Mouse (Mus musculus) heart, embryonic 15.5 days (tissue): ENCODE results near the gene Rnase11. TPM values are rescaled to one million over a fixed set of nuclear protein-coding genes. Genes with fewer than 3 reads are reported as not detected.

Source experiments
- ATAC-seq: fragments of 200-750 bp; cut with Nextera tagmentation; replicated peaks from 2 replicates; pipeline ENCODE4 v1.8.0; 2017; ENCODE audit warnings: low read depth, moderate TSS enrichment; ENCODE audit not compliant: insufficient number of reproducible peaks, insufficient read depth, low FRiP score
- H3K27ac ChIP-seq: fragments of 300-500 bp; sonication (generic); 2 replicates; pipeline ENCODE4 v1.5.1; 2015; ENCODE audit warnings: mild to moderate bottlenecking, inconsistent platforms
- H3K27me3 ChIP-seq: fragments of 300-500 bp; sonication (generic); 2 replicates; pipeline ENCODE4 v1.6.1; 2015; ENCODE audit warnings: inconsistent platforms
- H3K36me3 ChIP-seq: fragments of 300-500 bp; sonication (generic); 2 replicates; pipeline ENCODE4 v1.6.1; 2015; ENCODE audit warnings: mild to moderate bottlenecking, inconsistent platforms
- H3K4me1 ChIP-seq: fragments of 300-500 bp; sonication (generic); replicated peaks from 2 replicates; pipeline ENCODE4 v1.6.1; 2015; ENCODE audit warnings: inconsistent platforms
- H3K4me2 ChIP-seq: fragments of 300-500 bp; sonication (generic); 2 replicates; pipeline ENCODE4 v1.6.1; 2015; ENCODE audit warnings: inconsistent platforms, mild to moderate bottlenecking, moderate library complexity
- H3K4me3 ChIP-seq: fragments of 300-500 bp; sonication (generic); 2 replicates; pipeline ENCODE4 v1.5.1; 2015; ENCODE audit warnings: mild to moderate bottlenecking, inconsistent platforms
- H3K9ac ChIP-seq: fragments of 300-500 bp; sonication (generic); 2 replicates; pipeline ENCODE4 v1.6.1; 2015; ENCODE audit warnings: mild to moderate bottlenecking, inconsistent platforms
- H3K9me3 ChIP-seq: fragments of 300-500 bp; sonication (generic); replicated peaks from 2 replicates; pipeline ENCODE4 v1.6.1; 2016; ENCODE audit warnings: inconsistent platforms
- WGBS: fragments of 180-500 bp; shearing (Covaris S2); methylation state at CpG from one replicate; pipeline ENCODE4 v1.1.7; 2015; ENCODE audit warnings: mixed read lengths; 5-methylcytosine and 5-hydroxymethylcytosine counted together
- polyA plus RNA-seq: library from polyadenylated mRNA; unstranded; fragments of >200 nt; fragmentation: Nextera tagmentation; extraction: Ambion mirVana; gene quantifications from 2 replicates; pipeline ENCODE4 v1.2.1, GENCODE M21; 2015

Gene Rnase11
- polyA plus RNA-seq, 1 experiment from 2014 or later: not detected

DNA sequence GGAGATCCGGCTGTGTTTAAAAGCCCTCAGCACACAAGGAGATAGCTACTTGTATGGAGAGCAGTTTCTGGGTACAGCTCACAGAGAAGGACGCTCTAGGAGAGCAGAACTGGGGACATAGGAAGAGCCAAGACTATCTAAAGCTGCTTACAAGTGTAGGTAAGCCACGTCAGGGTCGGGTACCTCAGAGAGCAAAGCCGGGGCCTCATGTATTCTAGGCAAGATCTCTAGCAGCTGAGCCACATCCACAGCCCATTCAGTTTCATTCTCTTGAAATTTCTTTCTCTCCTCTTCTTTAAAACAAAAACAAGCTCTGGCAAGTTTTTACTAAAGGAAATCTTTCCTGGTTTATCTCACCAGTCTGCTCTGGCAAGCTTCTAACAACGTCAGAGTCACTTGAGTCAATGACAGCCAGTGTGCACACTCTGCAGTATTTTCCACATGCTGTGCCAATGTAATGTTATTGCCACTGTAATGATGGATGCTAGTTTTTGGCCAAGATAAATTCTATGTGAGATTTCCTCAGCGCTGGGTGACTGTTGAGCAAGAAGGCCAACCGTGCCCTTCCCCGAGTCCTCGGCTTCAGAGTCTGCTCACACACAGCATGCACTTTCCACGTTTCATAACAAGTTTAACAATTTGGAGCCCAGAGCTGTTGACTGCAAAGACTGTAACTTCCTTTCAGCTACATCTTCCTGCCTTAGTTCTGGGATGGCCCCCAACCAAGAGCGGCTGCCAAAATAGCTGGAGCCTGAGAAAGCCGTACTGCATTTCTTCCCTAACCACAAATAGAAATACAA lies 41.8 kb downstream of the Rnase11 start:
- 26% methylated on average over 13 of the region's 13 CpGs for WGBS
- H3K27ac ChIP-seq: peak overlapping the region; percentile 91
- ATAC-seq: peak; percentile 94
- H3K27me3 ChIP-seq: no peaks in the 10 kb centered on the region
- H3K9me3 ChIP-seq: no peaks in the 10 kb centered on the region
- H3K4me2 ChIP-seq: peak overlapping the region; percentile 25
- peaks cover 22% of the 10 kb centered on the region for H3K4me1 ChIP-seq
- H3K9ac ChIP-seq: no peak overlapping the region
- no peak overlapping the region for H3K4me3 ChIP-seq
- no peaks in the 10 kb centered on the region for H3K36me3 ChIP-seq

DNA sequence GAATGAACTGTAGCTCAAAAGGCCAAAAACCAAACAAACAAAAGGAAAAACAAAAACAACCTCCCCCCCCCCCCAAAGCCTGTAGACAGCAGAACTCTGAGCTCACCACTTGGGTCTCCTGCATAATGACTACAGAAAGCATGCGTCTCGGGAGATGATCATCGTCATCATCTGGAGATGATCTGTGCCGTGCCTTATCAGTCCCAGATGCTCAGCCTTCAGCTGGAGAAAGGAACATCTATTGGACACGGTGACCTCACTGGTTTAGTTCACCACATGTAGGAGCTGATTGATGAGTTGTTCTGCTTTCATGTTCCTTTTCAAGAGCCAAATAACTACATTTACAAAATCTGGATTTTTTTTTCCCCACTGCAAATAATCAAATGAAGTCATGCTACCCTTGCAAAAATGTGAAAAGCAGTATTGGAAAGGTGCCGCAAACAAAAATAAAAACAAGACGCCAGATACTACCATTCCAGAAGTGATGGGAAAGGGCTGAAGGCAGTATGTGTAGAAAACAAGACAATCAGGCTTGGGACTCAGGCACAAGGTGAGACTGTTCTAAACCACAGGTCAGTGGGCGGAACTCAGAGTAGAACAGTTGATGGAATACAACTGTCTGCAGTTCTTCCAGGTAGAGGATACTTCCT lies 42.7 kb downstream of the Rnase11 start, which contains the start of gene Rnase10:
Gene Rnase10 (plus strand): TSS at position 600 of the 650 bp plus-strand sequence.
- Histone ChIP-seq H3K27ac (peak within 1 kb of the TSS; percentile 91), H3K27me3 (no peaks in the 10 kb centered on the region), H3K9ac (no peak within 1 kb of the TSS), H3K4me1 (peaks cover 22% of the 10 kb centered on the region), H3K36me3 (no peaks in the 10 kb centered on the region), H3K4me2 (peak within 1 kb of the TSS; percentile 25), H3K4me3 (no peak within 1 kb of the TSS), H3K9me3 (no peaks in the 10 kb centered on the region)
- 74% methylated on average over 8 of the region's 8 CpGs for WGBS
- no peak for ATAC-seq

Other genes with a start within 250 kb of the Rnase11 start
- not detected in 2 replicates for gene Ccnb1ip1, start 242.4 kb downstream of the Rnase11 start, polyA plus RNA-seq
- 36.5 and 37.5 TPM in 2 replicates for gene Parp2, start 242.3 kb downstream of the Rnase11 start, polyA plus RNA-seq
- 4.8 and 6.7 TPM in 2 replicates for gene Tep1, start 179.6 kb downstream of the Rnase11 start, polyA plus RNA-seq
- 0.08 and 0.18 TPM in 2 replicates for gene Klhl33, start 152.7 kb downstream of the Rnase11 start, polyA plus RNA-seq
- 117 and 133 TPM in 2 replicates for gene Osgep, start 125.3 kb downstream of the Rnase11 start, polyA plus RNA-seq
- gene Apex1, start 125.2 kb downstream of the Rnase11 start, polyA plus RNA-seq: 107 and 120 TPM in 2 replicates
- 29.8 and 39.6 TPM in 2 replicates for gene Pip4p1, start 119.3 kb downstream of the Rnase11 start, polyA plus RNA-seq
- gene Pnp, start 119.1 kb downstream of the Rnase11 start, polyA plus RNA-seq: 29.6 and 37.3 TPM in 2 replicates
- not detected in 2 replicates for gene Gm49342, start 105.6 kb downstream of the Rnase11 start, polyA plus RNA-seq
- 0.18 and 0.41 TPM in 2 replicates for gene Pnp2, start 94.2 kb downstream of the Rnase11 start, polyA plus RNA-seq
- gene Rnase10, start 42.4 kb downstream of the Rnase11 start, polyA plus RNA-seq: 0.36 and 0.42 TPM in 2 replicates
- not detected in 2 replicates for gene Rnase9, start 8.3 kb downstream of the Rnase11 start, polyA plus RNA-seq
- not detected in 2 replicates for gene Rnase12, start 7.5 kb upstream of the Rnase11 start, polyA plus RNA-seq
- gene Olfr750, start 24.3 kb upstream of the Rnase11 start, polyA plus RNA-seq: not detected in 2 replicates
- gene Rnase4, start 40.9 kb upstream of the Rnase11 start, polyA plus RNA-seq: 26.3 and 31.6 TPM in 2 replicates
- gene Ang, start 41.0 kb upstream of the Rnase11 start, polyA plus RNA-seq: 4.1 TPM in 2 replicates
- gene Eddm3b, start 64.3 kb upstream of the Rnase11 start, polyA plus RNA-seq: not detected in 2 replicates
- gene Rnase6, start 73.7 kb upstream of the Rnase11 start, polyA plus RNA-seq: 0.66 and 1.2 TPM in 2 replicates
- gene Rnase1, start 96.6 kb upstream of the Rnase11 start, polyA plus RNA-seq: 0.96 and 1.2 TPM in 2 replicates
- not detected in 2 replicates for gene Rnase2b, start 112.1 kb upstream of the Rnase11 start, polyA plus RNA-seq
- not detected in 2 replicates for gene Ang2, start 149.0 kb upstream of the Rnase11 start, polyA plus RNA-seq
- gene Ear14, start 153.2 kb upstream of the Rnase11 start, polyA plus RNA-seq: not detected in 2 replicates
- gene Rnase2a, start 205.9 kb upstream of the Rnase11 start, polyA plus RNA-seq: not detected in 2 replicates